Mouse (Mus musculus) C2C12 (cell line): ENCODE results near the gene Myo15. TPM values are rescaled to one million over a fixed set of nuclear protein-coding genes. Genes with fewer than 3 reads are reported as not detected.
"Not testable (repeated sequence)": the region's sequence is repeated elsewhere in the genome, so short reads cannot be mapped to it uniquely, and the experiment has no call there.

ENCODE experiments used
- H3K27me3 ChIP-seq: one replicate; pipeline ENCODE4 v1.6.1; 2011; ENCODE audit not compliant: control insufficient read depth, insufficient read depth, insufficient read length
- H3K36me3 ChIP-seq: one replicate; pipeline ENCODE4 v1.6.1; 2011; ENCODE audit not compliant: control insufficient read depth, insufficient read depth
- H3K4me3 ChIP-seq: one replicate; pipeline ENCODE4 v1.5.1; 2011; ENCODE audit warnings: mild to moderate bottlenecking, control low read depth; ENCODE audit not compliant: poor library complexity, insufficient read depth, severe bottlenecking
- H3K79me2 ChIP-seq: one replicate; pipeline ENCODE4 v1.6.1; 2011; ENCODE audit not compliant: control insufficient read depth, insufficient read depth
- H3K79me3 ChIP-seq: one replicate; pipeline ENCODE4 v1.6.1; 2011; ENCODE audit warnings: low read depth, control low read depth
- H3ac ChIP-seq: one replicate; pipeline ENCODE3; 2011; ENCODE audit warnings: low read depth; ENCODE audit not compliant: control insufficient read depth, insufficient read length
- CEBPB ChIP-seq: IDR thresholded peaks from one replicate; pipeline ENCODE4 v1.6.1; 2011; ENCODE audit warnings: low read depth, mild to moderate bottlenecking, control low read depth, moderate library complexity
- CTCF ChIP-seq: IDR thresholded peaks from one replicate; pipeline ENCODE4 v1.5.1; 2011; ENCODE audit not compliant: control insufficient read depth, insufficient read depth, insufficient read length
- FOSL1 ChIP-seq: IDR thresholded peaks from one replicate; pipeline ENCODE4 v1.8.0; 2011; ENCODE audit warnings: mild to moderate bottlenecking, low read length; ENCODE audit not compliant: poor library complexity, insufficient read depth, severe bottlenecking
- MAX ChIP-seq: IDR thresholded peaks from one replicate; pipeline ENCODE4 v1.6.1; 2011; ENCODE audit warnings: mild to moderate bottlenecking, control low read depth
- MYOD1 ChIP-seq: IDR thresholded peaks from one replicate; pipeline ENCODE4 v1.6.1; 2011; ENCODE audit warnings: low read depth; ENCODE audit not compliant: control insufficient read depth, insufficient read length
- MYOG ChIP-seq: IDR thresholded peaks from one replicate; pipeline ENCODE4 v1.6.1; 2011; ENCODE audit not compliant: control insufficient read depth, insufficient read length; ENCODE audit errors: extremely low read depth
- USF1 ChIP-seq: IDR thresholded peaks from one replicate; pipeline ENCODE4 v1.6.1; 2011; ENCODE audit warnings: low read depth, mild to moderate bottlenecking, control low read depth, moderate library complexity
- polyA plus RNA-seq: library from polyadenylated mRNA; unstranded; fragments of >200 nt; fragmentation: generic; extraction: Trizol; gene quantifications from one replicate; pipeline ENCODE4 v1.2.1, GENCODE M21; 2012; ENCODE audit warnings: missing spikeins

Myo15 gene
- polyA plus RNA-seq, 1 experiment, result not detected

GRCm38 (mm10) chr11:60435133-60435532, 34.0 kb upstream of the Myo15 start:
- TF ChIP-seq MAX (no peak), FOSL1 (no peak)
- Histone ChIP-seq H3ac (no peak overlapping the region), H3K4me3 (no peak overlapping the region), H3K79me3 (peaks cover 2% of the 10 kb centered on the region), H3K27me3 (no peaks in the 10 kb centered on the region), H3K79me2 (peaks cover 7% of the 10 kb centered on the region), H3K36me3 (peaks cover 52% of the 10 kb centered on the region)

GRCm38 (mm10) chr11:60436618-60437017, 32.5 kb upstream of the Myo15 start:
- Histone ChIP-seq H3ac (peak overlapping the region; percentile 45), H3K79me2 (peaks cover 7% of the 10 kb centered on the region), H3K36me3 (peaks cover 56% of the 10 kb centered on the region), H3K79me3 (peaks cover 2% of the 10 kb centered on the region), H3K27me3 (no peaks in the 10 kb centered on the region), H3K4me3 (no peak overlapping the region)
- no peak for TF ChIP-seq CTCF
- no peak for TF ChIP-seq CEBPB
- no peak for TF ChIP-seq USF1
- TF ChIP-seq FOSL1, result peak; percentile 82
- no peak for TF ChIP-seq MAX
- TF ChIP-seq MYOD1, result no peak

GRCm38 (mm10) chr11:60439621-60440020, 29.5 kb upstream of the Myo15 start:
- H3K27me3 ChIP-seq, H3K79me2 ChIP-seq, H3K79me3 ChIP-seq, H3K4me3 ChIP-seq, H3ac ChIP-seq: not testable (repeated sequence)
- peaks cover 53% of the 10 kb centered on the region for H3K36me3 ChIP-seq

GRCm38 (mm10) chr11:60440176-60440575, 29.0 kb upstream of the Myo15 start:
- Histone ChIP-seq H3K36me3 (peaks cover 47% of the 10 kb centered on the region), H3K79me3 (no peaks in the 10 kb centered on the region), H3K4me3 (no peak overlapping the region)

GRCm38 (mm10) chr11:60442896-60443295, 26.2 kb upstream of the Myo15 start:
- TF ChIP-seq CTCF (no peak), MYOD1 (no peak), MYOG (no peak), CEBPB (no peak), MAX (no peak), USF1 (no peak), FOSL1 (no peak)
- no peak overlapping the region for H3ac ChIP-seq
- H3K4me3 ChIP-seq, result no peak overlapping the region
- H3K27me3 ChIP-seq, result no peaks in the 10 kb centered on the region
- no peaks in the 10 kb centered on the region for H3K79me2 ChIP-seq
- peaks cover 40% of the 10 kb centered on the region for H3K36me3 ChIP-seq
- H3K79me3 ChIP-seq, result no peaks in the 10 kb centered on the region

More at GRCm38 (mm10) chr11:60440176-60440575, 29.0 kb upstream of the Myo15 start:
- Histone ChIP-seq H3K79me2 (peaks cover under 1% of the 10 kb centered on the region), H3K27me3 (no peaks in the 10 kb centered on the region), H3ac (no peak overlapping the region)
- no peak for TF ChIP-seq MYOD1
- no peak for TF ChIP-seq FOSL1
- no peak for TF ChIP-seq CEBPB
- no peak for TF ChIP-seq MYOG
- TF ChIP-seq USF1, result no peak
- TF ChIP-seq MAX, result no peak
- TF ChIP-seq CTCF, result no peak

GRCm38 (mm10) chr11:60444007-60444406, 25.1 kb upstream of the Myo15 start:
- Histone ChIP-seq H3K36me3 (peaks cover 29% of the 10 kb centered on the region), H3K79me3 (no peaks in the 10 kb centered on the region), H3K79me2 (no peaks in the 10 kb centered on the region), H3K27me3 (no peaks in the 10 kb centered on the region), H3ac (no peak overlapping the region), H3K4me3 (no peak overlapping the region)
- TF ChIP-seq CTCF (no peak), CEBPB (no peak), MYOG (no peak), MAX (no peak), MYOD1 (no peak), FOSL1 (no peak), USF1 (no peak)
